Mouse (Mus musculus) testis, adult 2 months (tissue): Measurements from ENCODE around the gene Orai3.

Experiments used
- CTCF ChIP-seq: fragments of 200-500 bp; IDR thresholded peaks from 2 replicates; pipeline ENCODE4 v1.5.1; 2012; ENCODE audit warnings: low read depth, mild to moderate bottlenecking, inconsistent platforms, low read length, moderate library complexity; ENCODE audit not compliant: control insufficient read depth, insufficient read depth, insufficient replicate concordance
- POLR2A ChIP-seq: fragments of 200-500 bp; IDR thresholded peaks from 2 replicates; pipeline ENCODE4 v1.6.1; 2012; ENCODE audit warnings: low read depth, mild to moderate bottlenecking, inconsistent platforms, low read length, moderate library complexity; ENCODE audit not compliant: control insufficient read depth

DNA sequence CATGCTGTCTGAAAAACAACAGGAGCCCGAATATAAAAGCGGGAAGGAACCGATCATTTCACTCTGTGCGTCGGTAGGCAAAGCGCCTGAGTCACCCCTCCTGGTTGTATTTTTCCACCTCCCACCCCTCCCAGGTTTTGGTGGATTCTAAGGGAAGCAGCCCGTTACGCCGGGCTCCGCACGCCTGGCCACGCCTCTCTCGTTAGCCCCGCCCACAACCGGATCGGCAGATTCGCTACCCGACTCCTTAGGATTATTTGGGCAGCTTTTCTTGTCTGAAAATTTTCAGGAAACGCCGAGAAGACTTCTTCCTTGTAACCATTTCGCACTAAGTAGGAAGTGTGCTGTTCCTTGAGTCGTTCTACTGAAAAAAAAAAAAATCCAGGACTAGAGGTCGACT is 6.8 kb downstream of the Orai3 start, which contains the start of gene Setd1a:
- TF ChIP-seq POLR2A: no peak; the same call in 1 of the 2 replicates
- TF ChIP-seq CTCF: no peak
